Mouse (Mus musculus) spleen, adult 2 months (tissue): ENCODE results near the gene Ets1. TPM values are rescaled to one million over a fixed set of nuclear protein-coding genes. Genes with fewer than 3 reads are reported as not detected.
A peak's percentile ranks its signal among the peaks of the same experiment; 100 is the strongest.

Experiments
- DNase-seq, 2 experiments: peaks; one replicate each; pipeline versions ENCODE4 v3.0.0 to v3.0.0-alpha.2; 2012 to 2021; ENCODE audit warnings: low spot score in 2 of 2, low read depth in 1 of 2
- H3K27ac ChIP-seq: fragments of 200-500 bp; 2 replicates; pipeline ENCODE4 v1.5.1; 2012; ENCODE audit warnings: low read length, inconsistent platforms; ENCODE audit not compliant: insufficient read depth
- H3K27me3 ChIP-seq: fragments of 200-500 bp; 2 replicates; pipeline ENCODE4 v1.6.1; 2012; ENCODE audit warnings: mild to moderate bottlenecking, moderate library complexity, low read length, inconsistent platforms; ENCODE audit not compliant: control insufficient read depth, insufficient read depth
- H3K36me3 ChIP-seq: fragments of 200-500 bp; 2 replicates; pipeline ENCODE4 v1.6.1; 2012; ENCODE audit warnings: mild to moderate bottlenecking, low read length, inconsistent platforms; ENCODE audit not compliant: control insufficient read depth, insufficient read depth
- H3K4me1 ChIP-seq: fragments of 200-500 bp; 2 replicates; pipeline ENCODE4 v1.6.1; 2011; ENCODE audit warnings: inconsistent platforms; ENCODE audit not compliant: control insufficient read depth, insufficient read depth, insufficient read length
- H3K4me3 ChIP-seq: fragments of 200-500 bp; 2 replicates; pipeline ENCODE4 v1.5.1; 2011; ENCODE audit warnings: mild to moderate bottlenecking, inconsistent platforms; ENCODE audit not compliant: insufficient read depth, insufficient read length; ENCODE audit errors: extremely low read depth
- CTCF ChIP-seq: fragments of 200-500 bp; IDR thresholded peaks from 2 replicates; pipeline ENCODE4 v1.5.1; 2011; ENCODE audit warnings: mild to moderate bottlenecking, inconsistent platforms; ENCODE audit not compliant: insufficient read depth, insufficient read length, insufficient replicate concordance; ENCODE audit errors: extremely low read depth
- POLR2A ChIP-seq: fragments of 200-500 bp; IDR thresholded peaks from 2 replicates; pipeline ENCODE4 v1.6.1; 2011; ENCODE audit warnings: low read depth, low read length, inconsistent platforms
- WGBS: fragments of 180-500 bp; shearing (Covaris S2); methylation state at CpG from one replicate; pipeline ENCODE4 v1.1.7; 2018; 5-methylcytosine and 5-hydroxymethylcytosine counted together
- polyA plus RNA-seq: library from polyadenylated mRNA; depleted of rRNA; stranded (reverse); fragments of >200 nt; gene quantifications from 2 replicates; pipeline ENCODE4 v1.2.3, GENCODE M21; 2012

Gene Ets1
- polyA plus RNA-seq, 1 experiment: 115 TPM

GRCm38 (mm10) chr9:32749721-32750480 lies 113.9 kb downstream of the Ets1 start:
- H3K4me1 ChIP-seq: peaks cover 31% of the 10 kb centered on the region
- H3K27me3 ChIP-seq: no peaks in the 10 kb centered on the region
- 67% methylated on average over 13 of the region's 13 CpGs for WGBS
- no peak overlapping the region for H3K4me3 ChIP-seq
- H3K36me3 ChIP-seq: peaks cover 53% of the 10 kb centered on the region
- TF ChIP-seq POLR2A (no peak), CTCF (no peak)
- no peak for DNase-seq
- peak overlapping the region; percentile 40 for H3K27ac ChIP-seq

GRCm38 (mm10) chr9:32752602-32753001 lies 116.6 kb downstream of the Ets1 start:
- no peak overlapping the region for H3K4me3 ChIP-seq
- no peak overlapping the region for H3K27ac ChIP-seq
- peaks cover 20% of the 10 kb centered on the region for H3K4me1 ChIP-seq
- TF ChIP-seq POLR2A (no peak), CTCF (no peak)
- 80% methylated on average over 5 of the region's 5 CpGs for WGBS
- no peak for DNase-seq
- H3K27me3 ChIP-seq: no peaks in the 10 kb centered on the region
- H3K36me3 ChIP-seq: peaks cover 68% of the 10 kb centered on the region

GRCm38 (mm10) chr9:32754311-32754710 lies 118.3 kb downstream of the Ets1 start:
- peaks cover 69% of the 10 kb centered on the region for H3K36me3 ChIP-seq
- DNase-seq: no peak
- no peak overlapping the region for H3K27ac ChIP-seq
- no peak for TF ChIP-seq CTCF
- no peak for TF ChIP-seq POLR2A
- WGBS: 96% methylated on average over 15 of the region's 15 CpGs
- H3K4me1 ChIP-seq: peaks cover 12% of the 10 kb centered on the region; the same call in 1 of the 2 replicates
- H3K27me3 ChIP-seq: no peaks in the 10 kb centered on the region
- no peak overlapping the region for H3K4me3 ChIP-seq

- TF ChIP-seq CTCF (no peak), POLR2A (no peak)
- H3K36me3 ChIP-seq: peaks cover 53% of the 10 kb centered on the region
- no peaks in the 10 kb centered on the region for H3K27me3 ChIP-seq
- no peak overlapping the region for H3K4me3 ChIP-seq
- no peaks in the 10 kb centered on the region for H3K4me1 ChIP-seq
- WGBS: 86% methylated on average over 2 of the region's 2 CpGs
- no peak for DNase-seq
- no peak overlapping the region for H3K27ac ChIP-seq
These were observed 120.0 kb downstream of the Ets1 start for GRCm38 (mm10) chr9:32756002-32756401.

- Histone ChIP-seq H3K4me3 (no peak overlapping the region), H3K27ac (no peak overlapping the region), H3K4me1 (no peaks in the 10 kb centered on the region), H3K36me3 (peaks cover 35% of the 10 kb centered on the region), H3K27me3 (no peaks in the 10 kb centered on the region)
- TF ChIP-seq CTCF: no peak
- no peak for TF ChIP-seq POLR2A
- 86% methylated on average over 5 of the region's 5 CpGs for WGBS
- DNase-seq: no peak
These were observed 122.4 kb downstream of the Ets1 start for GRCm38 (mm10) chr9:32758280-32758905.

- no peak for DNase-seq
These were observed 124.7 kb downstream of the Ets1 start for GRCm38 (mm10) chr9:32760649-32761157.

GRCm38 (mm10) chr9:32761326-32761725 lies 125.3 kb downstream of the Ets1 start:
- TF ChIP-seq CTCF (no peak), POLR2A (no peak)
- WGBS: 44% methylated on average over 2 of the region's 2 CpGs
- Histone ChIP-seq H3K27me3 (no peaks in the 10 kb centered on the region), H3K36me3 (peaks cover 13% of the 10 kb centered on the region), H3K27ac (no peak overlapping the region), H3K4me1 (0 out of 2 replicates have a peak, but pooled peaks cover 2% of the 10 kb centered on the region), H3K4me3 (no peak overlapping the region)
- no peak for DNase-seq

More at GRCm38 (mm10) chr9:32760649-32761157, 124.7 kb downstream of the Ets1 start:
- Histone ChIP-seq H3K27ac (no peak overlapping the region), H3K36me3 (peaks cover 19% of the 10 kb centered on the region), H3K4me1 (0 out of 2 replicates have a peak, but pooled peaks cover 2% of the 10 kb centered on the region), H3K4me3 (no peak overlapping the region), H3K27me3 (no peaks in the 10 kb centered on the region)
- TF ChIP-seq CTCF: no peak
- TF ChIP-seq POLR2A: no peak
- WGBS: 85% methylated on average over 4 of the region's 4 CpGs
